Mouse (Mus musculus) testis, postnatal 14 days (tissue): ENCODE measurements around the gene Notum.

Experiments used
- DNase-seq: peaks from one replicate; pipeline ENCODE4 v3.0.0; 2021; ENCODE audit warnings: low spot score

The Notum gene

GRCm38 (mm10) chr11:120661076-120661460 is at the start of gene Notum:
TSS of gene Notum (minus strand) at chr11:120661175.
- no peak for DNase-seq

- no peak for DNase-seq
These were observed 49.7 kb upstream of the Notum start for GRCm38 (mm10) chr11:120710672-120711071.

GRCm38 (mm10) chr11:120709551-120709950 is 48.6 kb upstream of the Notum start:
- DNase-seq: no peak

GRCm38 (mm10) chr11:120707969-120708368 is 47.0 kb upstream of the Notum start:
- DNase-seq: no peak

GRCm38 (mm10) chr11:120707225-120707624 is 46.2 kb upstream of the Notum start:
- no peak for DNase-seq

GRCm38 (mm10) chr11:120706120-120706519 is 45.1 kb upstream of the Notum start:
- no peak for DNase-seq

- DNase-seq: no peak
These were observed 43.7 kb upstream of the Notum start for GRCm38 (mm10) chr11:120704486-120705325.

GRCm38 (mm10) chr11:120703696-120704454 is 42.9 kb upstream of the Notum start:
- no peak for DNase-seq

- DNase-seq: no peak
These were observed 36.8 kb upstream of the Notum start for GRCm38 (mm10) chr11:120697741-120698140.

GRCm38 (mm10) chr11:120696568-120696967 is 35.6 kb upstream of the Notum start:
- DNase-seq: no peak

- no peak for DNase-seq
These were observed 34.7 kb upstream of the Notum start for GRCm38 (mm10) chr11:120695641-120696040.

- DNase-seq: no peak
These were observed 34.2 kb upstream of the Notum start for GRCm38 (mm10) chr11:120695184-120695583.

GRCm38 (mm10) chr11:120693461-120693860 is 32.5 kb upstream of the Notum start:
- DNase-seq: no peak

GRCm38 (mm10) chr11:120692471-120693011 is 31.6 kb upstream of the Notum start:
- DNase-seq: no peak

GRCm38 (mm10) chr11:120689365-120689764 is 28.4 kb upstream of the Notum start:
- no peak for DNase-seq

GRCm38 (mm10) chr11:120686650-120687272 is 25.8 kb upstream of the Notum start:
- DNase-seq: no peak

- DNase-seq: no peak
These were observed 23.7 kb upstream of the Notum start for GRCm38 (mm10) chr11:120684660-120685059.

- no peak for DNase-seq
These were observed 23.1 kb upstream of the Notum start for GRCm38 (mm10) chr11:120684086-120684485.

GRCm38 (mm10) chr11:120683536-120683935 is 22.6 kb upstream of the Notum start:
- DNase-seq: no peak

- no peak for DNase-seq
These were observed 21.7 kb upstream of the Notum start for GRCm38 (mm10) chr11:120682683-120683082.

- no peak for DNase-seq
These were observed 18.9 kb upstream of the Notum start for GRCm38 (mm10) chr11:120679909-120680308.

- no peak for DNase-seq
These were observed 16.0 kb upstream of the Notum start for GRCm38 (mm10) chr11:120676951-120677350.
